Mouse (Mus musculus): ENCODE results near the gene Eif4g2. TPM values are rescaled to one million over a fixed set of nuclear protein-coding genes. Genes with fewer than 3 reads are reported as not detected.

The Eif4g2 gene
- total RNA-seq (2022) = 100 to 1,000 TPM; 685 to 750 (median 713) TPM

- peak; percentile 96 to 99 for DNase-seq (ENCODE audit: low spot score in 2 of 2)
Observed at GRCm38 (mm10) chr7:111082822-111083732, at the start of gene Eif4g2. Gene Eif4g2, minus strand, starts transcription at chr7:111083030.

GRCm38 (mm10) chr7:111132596-111132995 is 49.8 kb upstream of the Eif4g2 start:
- DNase-seq (ENCODE audit: low spot score in 2 of 2) = no peak

DNA sequence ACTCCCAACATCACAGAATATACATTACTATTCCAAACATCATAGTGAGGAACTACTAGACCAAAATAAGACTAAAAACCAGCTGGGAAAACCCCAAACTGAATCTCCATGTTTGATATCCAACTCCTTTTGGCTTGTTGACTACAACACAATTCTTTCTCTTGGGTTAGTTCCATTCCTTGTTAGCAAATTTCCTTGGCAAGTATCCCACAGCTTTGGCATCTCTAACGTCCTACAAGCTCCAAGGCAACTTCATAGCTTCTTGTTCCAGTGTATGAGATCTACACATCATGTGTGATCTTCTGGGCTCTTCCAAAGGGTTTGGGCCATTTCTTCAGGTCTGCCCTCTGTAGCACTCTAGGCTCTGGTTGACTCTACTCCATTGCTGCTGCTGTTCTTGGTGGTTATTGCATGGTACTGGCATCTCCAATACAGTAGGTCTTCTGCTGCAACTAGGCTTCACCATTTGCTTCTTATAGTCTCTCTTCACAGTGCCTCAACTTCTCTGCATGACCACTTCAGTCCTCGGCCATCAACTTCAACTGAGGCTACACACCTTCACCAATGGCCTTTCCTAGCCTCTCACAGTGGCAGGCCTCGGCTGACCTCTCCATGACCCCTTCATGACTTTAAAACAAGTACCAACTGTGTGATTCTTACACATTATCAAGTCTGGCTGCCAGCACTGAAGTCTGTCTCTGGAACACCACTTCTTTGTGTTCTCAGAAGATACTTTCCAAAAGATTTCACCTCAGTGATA is 44.0 kb upstream of the Eif4g2 start:
- no peak for DNase-seq (ENCODE audit: low spot score in 2 of 2)

DNA sequence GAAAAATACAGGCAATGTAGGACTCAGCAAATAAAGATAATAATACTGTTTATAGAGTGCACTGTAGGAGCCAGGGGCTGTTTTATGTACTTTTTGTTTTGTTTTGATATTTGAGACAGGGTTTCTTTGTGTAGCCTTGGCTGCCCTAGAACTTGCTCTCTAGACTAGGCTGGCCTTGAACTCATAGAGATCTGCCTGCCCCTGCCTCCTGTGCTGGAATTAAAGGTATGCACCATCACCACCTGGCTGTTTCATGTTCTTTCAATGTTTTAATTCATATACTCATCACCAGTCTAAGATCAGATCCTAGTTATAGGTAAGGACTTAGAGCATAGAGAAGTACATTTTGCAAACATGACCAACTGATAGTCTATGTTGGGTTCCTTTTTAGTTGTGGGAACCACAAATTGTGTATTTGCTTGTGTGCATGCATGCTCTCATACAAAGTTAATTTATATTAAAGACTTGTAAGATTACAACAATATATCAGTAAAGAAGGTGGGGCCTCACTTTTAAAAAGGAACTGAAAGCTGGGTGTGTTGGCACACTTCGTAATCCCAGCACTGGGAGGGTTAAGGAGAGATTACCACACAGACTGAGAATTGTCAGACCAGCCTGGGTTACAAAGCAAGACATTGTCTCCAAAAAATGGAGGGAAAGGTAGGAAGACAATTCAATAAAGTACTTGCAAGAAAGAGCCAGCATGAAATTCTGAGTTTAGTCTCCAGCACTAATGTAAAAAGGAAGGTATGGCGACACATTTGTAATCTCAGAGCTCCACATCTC is 41.1 kb upstream of the Eif4g2 start:
- DNase-seq (ENCODE audit: low spot score in 2 of 2) = no peak

- DNase-seq (ENCODE audit: low spot score in 2 of 2) = peak; percentile 95 to 96
Observed at GRCm38 (mm10) chr7:111122531-111123130, 39.8 kb upstream of the Eif4g2 start.

DNA sequence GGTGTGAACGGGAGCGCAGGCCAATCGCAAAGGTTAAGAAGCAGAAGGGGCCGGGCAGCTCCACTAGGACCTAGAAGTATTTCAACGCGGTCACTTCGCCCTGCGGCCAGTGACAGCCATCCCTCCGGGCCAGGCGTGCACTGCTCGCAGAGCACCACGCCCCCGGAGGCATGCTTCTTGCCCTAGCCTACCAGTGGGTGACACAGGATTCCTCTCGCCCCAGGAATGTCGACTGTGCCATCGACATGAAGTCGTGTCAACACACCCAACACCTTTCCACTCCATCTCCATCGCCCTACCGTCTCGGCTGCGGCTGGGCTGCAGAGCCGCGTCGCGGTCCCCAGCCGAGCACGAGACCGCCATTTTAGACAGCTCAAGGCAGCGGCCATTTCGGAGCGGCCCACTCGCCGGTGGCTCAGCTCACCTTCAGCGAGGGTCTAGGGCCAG is 39.3 kb upstream of the Eif4g2 start:
- DNase-seq (ENCODE audit: low spot score in 2 of 2) = peak; percentile 66 to 69

- DNase-seq (ENCODE audit: low spot score in 2 of 2) = no peak
Observed at GRCm38 (mm10) chr7:111121522-111121921, 38.7 kb upstream of the Eif4g2 start.

DNA sequence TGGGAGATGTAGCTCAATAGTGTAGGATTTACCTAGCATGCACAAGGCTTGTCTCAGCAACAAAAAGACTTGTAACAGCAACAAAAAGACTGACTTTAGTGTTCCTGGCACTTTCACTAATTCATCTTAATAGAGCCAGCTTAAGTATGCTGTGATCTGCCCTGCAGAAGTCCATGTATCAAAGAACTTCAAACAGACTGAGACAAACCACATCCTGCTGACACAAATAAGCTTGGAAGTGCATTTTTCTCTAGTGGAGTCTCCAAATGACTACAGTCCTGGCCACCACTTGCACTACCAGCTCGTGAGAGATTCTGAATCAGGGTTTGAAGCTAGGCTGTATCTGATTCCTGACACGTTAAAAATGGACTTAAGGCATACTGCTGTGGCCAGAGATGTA is 26.7 kb upstream of the Eif4g2 start:
- no peak for DNase-seq (ENCODE audit: low spot score in 2 of 2)

- DNase-seq (ENCODE audit: low spot score in 2 of 2) = no peak
Observed at GRCm38 (mm10) chr7:111109161-111109560, 26.3 kb upstream of the Eif4g2 start.

DNA sequence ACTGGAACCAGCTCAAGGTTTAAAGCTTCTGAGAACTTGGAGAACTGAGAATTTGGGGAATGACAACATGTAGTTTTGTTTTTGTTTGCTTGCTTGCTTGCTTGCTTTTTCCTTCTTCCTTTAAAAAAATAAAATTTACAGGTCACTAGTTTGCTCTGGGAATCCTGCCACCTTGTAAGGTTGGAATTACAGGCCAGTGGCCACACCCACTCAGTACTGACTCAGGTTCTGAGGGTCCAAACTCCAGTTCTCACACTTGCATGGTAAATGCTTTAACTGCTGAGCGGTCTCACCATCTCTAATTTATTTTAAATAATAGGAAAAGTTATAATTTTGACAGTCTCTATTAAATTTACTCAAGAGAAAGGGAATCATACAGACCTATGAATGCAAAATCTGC is 15.4 kb upstream of the Eif4g2 start:
- no peak for DNase-seq (ENCODE audit: low spot score in 2 of 2)

DNA sequence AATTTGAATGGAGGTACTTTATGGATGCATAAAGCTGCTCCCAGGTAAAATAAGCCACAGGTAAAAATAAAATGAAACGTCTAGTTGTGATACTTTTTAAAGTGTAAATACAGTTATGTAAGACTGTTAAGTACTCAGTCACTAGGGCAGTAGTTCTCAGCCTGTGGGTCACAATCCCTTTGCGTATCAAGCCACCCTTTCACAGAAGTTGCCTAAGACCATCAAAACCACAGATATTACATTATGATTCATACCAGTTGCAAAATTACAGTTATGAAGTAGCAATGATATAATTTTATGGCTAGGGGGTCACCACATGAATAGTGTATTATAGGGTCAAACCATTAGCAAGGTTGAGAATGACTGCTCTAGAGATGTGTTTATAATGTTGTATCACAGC is 12.3 kb upstream of the Eif4g2 start:
- no peak for DNase-seq (ENCODE audit: low spot score in 2 of 2)

- DNase-seq (ENCODE audit: low spot score in 2 of 2) = no peak
Observed at GRCm38 (mm10) chr7:111085153-111085552, 2.3 kb upstream of the Eif4g2 start.

GRCm38 (mm10) chr7:111084443-111084842 is 1.6 kb upstream of the Eif4g2 start:
- no peak for DNase-seq (ENCODE audit: low spot score in 2 of 2)

- DNase-seq (ENCODE audit: low spot score in 2 of 2) = no peak
Observed at GRCm38 (mm10) chr7:111083733-111084120, 897 bp upstream of the Eif4g2 start.

- DNase-seq (ENCODE audit: low spot score in 2 of 2) = peak; percentile 78 to 83
Observed at GRCm38 (mm10) chr7:111082043-111082821, 598 bp downstream of the Eif4g2 start.

DNA sequence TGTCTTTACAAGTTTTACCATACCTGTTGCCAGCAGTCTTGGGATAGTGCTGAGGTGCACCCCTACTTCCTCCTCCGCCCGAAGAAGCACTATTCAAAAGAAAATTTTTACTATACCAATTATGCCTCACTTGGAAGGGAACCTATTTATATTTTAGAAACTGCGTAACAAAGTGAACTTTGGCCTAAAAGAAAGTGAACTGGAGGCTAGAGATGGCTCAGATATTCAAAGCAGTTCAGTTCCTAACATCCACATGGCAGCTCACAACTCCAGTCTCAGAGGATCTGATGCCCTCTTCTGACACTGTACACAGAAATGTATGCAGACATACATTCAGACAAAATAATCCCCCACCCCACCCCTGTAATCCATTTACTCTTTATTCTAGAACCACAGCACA is 2.0 kb downstream of the Eif4g2 start:
- no peak for DNase-seq (ENCODE audit: low spot score in 2 of 2)

DNA sequence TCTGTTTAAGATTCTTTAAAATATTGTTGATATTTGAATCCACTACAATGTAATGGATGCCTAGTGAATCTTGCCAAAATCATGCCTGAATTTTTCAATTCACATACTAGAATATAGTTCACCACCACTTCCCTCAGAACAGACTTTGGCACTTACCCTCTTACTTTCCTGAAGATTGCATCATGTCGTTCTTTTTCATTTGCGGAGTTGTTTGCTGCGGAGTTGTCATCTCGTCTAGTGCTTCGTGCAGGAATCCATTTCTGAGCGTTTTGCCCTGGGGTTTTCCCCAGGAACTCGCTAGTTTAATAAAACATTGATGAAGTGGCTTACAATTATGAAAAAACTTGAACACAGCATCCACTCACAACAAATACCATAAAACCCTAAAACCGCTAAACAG is 2.8 kb downstream of the Eif4g2 start:
- DNase-seq (ENCODE audit: low spot score in 2 of 2) = no peak

DNA sequence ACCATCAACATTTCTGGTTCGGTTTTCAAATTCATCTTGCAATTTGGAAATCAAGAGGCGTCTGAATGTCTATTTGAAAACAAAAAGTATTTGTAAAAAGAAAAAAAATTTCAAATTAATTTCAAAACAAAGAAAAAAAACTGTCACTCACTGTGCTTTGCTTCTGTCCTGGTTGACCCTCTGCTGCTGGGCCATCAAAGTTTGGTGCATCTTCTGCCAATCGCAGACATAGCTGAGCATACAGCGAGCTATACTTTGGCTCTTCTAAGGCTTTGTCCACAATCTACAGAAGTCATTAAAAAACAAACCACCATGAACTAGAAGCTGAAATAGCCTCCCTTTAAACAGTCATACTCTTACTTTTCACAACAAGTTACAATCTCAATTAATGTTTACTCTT is 4.6 kb downstream of the Eif4g2 start:
- DNase-seq (ENCODE audit: low spot score in 2 of 2) = no peak

- DNase-seq (ENCODE audit: low spot score in 2 of 2) = no peak
Observed at GRCm38 (mm10) chr7:111075288-111075687, 7.5 kb downstream of the Eif4g2 start.

DNA sequence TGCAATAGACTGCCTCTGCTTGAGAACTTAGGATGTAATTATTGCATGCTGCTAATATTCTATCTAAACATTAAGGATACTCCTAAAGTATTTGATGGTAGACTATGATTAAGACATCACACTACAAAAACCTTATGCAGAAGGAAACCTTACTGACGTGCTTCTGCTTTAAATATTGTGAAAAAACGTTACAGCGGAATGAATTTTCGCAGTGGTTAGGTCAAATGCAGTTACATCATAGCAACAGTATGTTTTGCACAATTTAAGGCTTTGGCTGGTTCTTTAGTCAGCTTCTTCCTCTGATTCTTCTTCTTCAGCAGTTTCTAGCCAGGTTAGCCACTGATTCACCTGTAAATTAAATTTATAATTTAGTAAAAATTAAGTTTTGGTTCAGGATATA is 10.4 kb downstream of the Eif4g2 start:
- no peak for DNase-seq (ENCODE audit: low spot score in 2 of 2)

DNA sequence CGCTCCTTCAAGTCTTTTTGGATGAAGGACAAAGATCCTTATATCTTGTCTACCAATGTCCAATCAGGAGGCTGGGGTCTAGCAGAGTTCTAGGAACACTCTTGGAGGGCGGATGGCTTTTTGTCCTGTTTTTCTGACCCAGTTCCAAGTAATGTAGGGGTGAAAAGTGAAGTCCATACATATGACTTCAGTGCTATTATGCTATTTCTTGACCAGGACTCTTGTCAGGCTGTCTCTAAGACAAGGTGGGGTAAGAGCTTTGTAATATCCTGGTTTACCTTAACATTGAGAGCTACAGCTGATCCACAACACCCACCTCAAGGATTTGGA is 12.7 kb downstream of the Eif4g2 start:
- DNase-seq (ENCODE audit: low spot score in 2 of 2) = no peak

Data from gastrocnemius, adult 8-10 months (tissue).